Mouse (Mus musculus) intestine, embryonic 16.5 days (tissue): ENCODE measurements around the gene Unc5b. TPM values are rescaled to one million over a fixed set of nuclear protein-coding genes. Genes with fewer than 3 reads are reported as not detected.

ENCODE experiments used
- ATAC-seq: fragments of 200-750 bp; cut with Nextera tagmentation; 2 replicates; pipeline ENCODE4 v1.8.0; 2017; ENCODE audit warnings: moderate TSS enrichment, moderate library complexity
- H3K27ac ChIP-seq: fragments of 300-500 bp; sonication (generic); 2 replicates; pipeline ENCODE4 v1.5.1; 2014; ENCODE audit warnings: mild to moderate bottlenecking, low read length
- H3K27me3 ChIP-seq: fragments of 300-500 bp; sonication (generic); replicated peaks from 2 replicates; pipeline ENCODE4 v1.6.1; 2014; ENCODE audit warnings: low read length, control low read depth, mixed read lengths; ENCODE audit not compliant: control insufficient read depth, insufficient read depth
- H3K36me3 ChIP-seq: fragments of 300-500 bp; sonication (generic); 2 replicates; pipeline ENCODE4 v1.6.1; 2014; ENCODE audit warnings: low read length, control low read depth; ENCODE audit not compliant: control insufficient read depth, insufficient read depth
- H3K4me1 ChIP-seq: fragments of 300-500 bp; sonication (generic); 2 replicates; pipeline ENCODE4 v1.6.1; 2014; ENCODE audit warnings: low read length, control low read depth, mixed read lengths; ENCODE audit not compliant: control insufficient read depth, insufficient read depth
- H3K4me2 ChIP-seq: fragments of 300-500 bp; sonication (generic); 2 replicates; pipeline ENCODE4 v1.6.1; 2014; ENCODE audit warnings: low read depth, low read length, control low read depth
- H3K4me3 ChIP-seq: fragments of 300-500 bp; sonication (generic); 2 replicates; pipeline ENCODE4 v1.5.1; 2014; ENCODE audit warnings: mild to moderate bottlenecking, low read length
- H3K9ac ChIP-seq: fragments of 300-500 bp; sonication (generic); 2 replicates; pipeline ENCODE4 v1.6.1; 2014; ENCODE audit warnings: low read depth, low read length
- H3K9me3 ChIP-seq: fragments of 300-500 bp; sonication (generic); 2 replicates; pipeline ENCODE4 v1.6.1; 2016; ENCODE audit warnings: low read length, control low read depth; ENCODE audit not compliant: control insufficient read depth
- WGBS: fragments of 180-500 bp; shearing (Covaris S2); extraction: QIAGEN DNeasy Blood & Tissue Kit; methylation state at CpG from one replicate; pipeline ENCODE4 v1.1.7; 2014; 5-methylcytosine and 5-hydroxymethylcytosine counted together
- polyA plus RNA-seq: library from polyadenylated mRNA; unstranded; fragments of >200 nt; fragmentation: Nextera tagmentation; extraction: Ambion mirVana; gene quantifications from 2 replicates; pipeline ENCODE4 v1.2.1, GENCODE M21; 2015

Unc5b gene
- polyA plus RNA-seq, 1 experiment from 2014 or later = 4.6 TPM

DNA sequence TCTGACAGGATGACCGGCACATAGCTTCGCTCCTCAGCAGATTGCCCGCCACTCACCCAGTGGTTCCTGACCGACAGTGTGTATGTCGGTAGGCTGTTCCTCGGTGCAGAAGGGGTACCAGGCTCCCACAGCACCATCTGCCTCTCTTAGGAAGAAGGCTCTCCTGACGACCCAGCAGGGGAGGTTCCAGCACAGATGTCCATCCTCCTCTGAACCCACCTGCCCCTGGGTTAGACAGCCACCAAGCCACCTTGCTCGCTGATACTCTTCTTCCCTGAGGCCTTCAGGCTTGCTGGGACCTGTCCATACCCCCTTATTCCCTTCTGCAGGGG, 25.2 kb downstream of the Unc5b start:
- H3K4me1 ChIP-seq = peaks cover 29% of the 10 kb centered on the region
- 84% methylated on average over 8 of the region's 8 CpGs for WGBS
- H3K4me3 ChIP-seq = no peak overlapping the region
- no peaks in the 10 kb centered on the region for H3K27me3 ChIP-seq
- H3K9me3 ChIP-seq = no peaks in the 10 kb centered on the region
- no peak overlapping the region for H3K9ac ChIP-seq
- no peak for ATAC-seq
- 0 out of 2 replicates have a peak overlapping the region, but pooled peaks have one; percentile 20 for H3K27ac ChIP-seq
- no peak overlapping the region for H3K4me2 ChIP-seq
- no peaks in the 10 kb centered on the region for H3K36me3 ChIP-seq

GRCm38 (mm10) chr10:60805436-60806206, 25.8 kb downstream of the Unc5b start:
- 68% methylated on average over 21 of the region's 21 CpGs for WGBS
- H3K27ac ChIP-seq = no peak overlapping the region

GRCm38 (mm10) chr10:60804865-60805264, 26.5 kb downstream of the Unc5b start:
- no peaks in the 10 kb centered on the region for H3K27me3 ChIP-seq
- H3K4me3 ChIP-seq = no peak overlapping the region
- H3K4me1 ChIP-seq = peaks cover 34% of the 10 kb centered on the region
- ATAC-seq = no peak
- WGBS = 50% methylated on average over 4 of the region's 4 CpGs
- 0 out of 2 replicates have a peak overlapping the region, but pooled peaks have one; percentile 13 for H3K9ac ChIP-seq
- H3K4me2 ChIP-seq = no peak overlapping the region
- no peaks in the 10 kb centered on the region for H3K36me3 ChIP-seq
- no peaks in the 10 kb centered on the region for H3K9me3 ChIP-seq
- H3K27ac ChIP-seq = no peak overlapping the region

More at GRCm38 (mm10) chr10:60805436-60806206, 25.8 kb downstream of the Unc5b start:
- Histone ChIP-seq H3K36me3 (no peaks in the 10 kb centered on the region), H3K4me3 (no peak overlapping the region), H3K9me3 (no peaks in the 10 kb centered on the region), H3K4me1 (peaks cover 32% of the 10 kb centered on the region), H3K27me3 (no peaks in the 10 kb centered on the region), H3K9ac (no peak overlapping the region), H3K4me2 (no peak overlapping the region)
- no peak for ATAC-seq

DNA sequence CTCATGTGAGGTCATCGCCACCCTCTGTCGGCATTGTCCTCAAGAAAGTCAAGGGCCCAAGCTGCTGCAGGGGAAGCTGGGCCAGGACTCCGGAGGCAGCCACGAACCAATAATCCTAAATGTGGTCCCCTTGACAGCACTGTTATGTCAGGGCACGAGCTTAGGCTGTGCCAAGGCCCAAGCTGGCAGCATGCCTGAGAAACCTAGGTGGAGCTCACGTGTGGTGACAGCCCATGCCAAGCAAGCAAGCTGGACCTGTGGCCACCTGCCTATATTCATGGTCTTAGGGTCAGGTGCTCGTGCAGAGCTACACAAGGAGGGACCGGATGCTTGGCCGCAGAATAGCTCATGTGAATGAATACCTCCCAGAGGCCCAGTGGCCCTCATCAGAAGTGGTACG, 27.4 kb downstream of the Unc5b start:
- peaks cover 42% of the 10 kb centered on the region for H3K4me1 ChIP-seq

DNA sequence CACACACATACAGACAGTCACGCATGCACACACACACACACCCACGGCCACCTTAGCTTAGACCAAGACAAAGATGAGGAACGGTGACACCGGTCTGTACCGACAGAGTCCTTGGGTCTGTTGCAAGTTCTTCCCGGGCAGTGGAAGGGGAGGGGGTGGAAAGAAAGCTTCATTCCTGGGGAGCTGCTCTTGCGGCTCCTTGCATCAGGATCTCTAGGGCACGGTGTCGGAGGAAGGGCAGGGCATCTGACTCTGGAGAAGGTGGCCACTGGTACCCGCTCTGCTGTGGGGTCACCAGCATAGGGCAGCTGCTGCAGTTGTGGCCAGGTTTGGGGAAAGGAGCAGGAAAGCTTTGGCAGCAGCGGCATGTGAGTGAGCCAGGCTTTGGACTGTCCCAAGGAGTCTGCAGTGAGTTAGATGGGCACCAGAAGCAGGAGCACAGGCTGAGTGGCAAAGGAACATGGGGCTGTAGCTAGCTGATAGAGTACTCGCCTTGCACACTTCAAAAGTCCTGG, 29.4 kb downstream of the Unc5b start:
- Histone ChIP-seq H3K27me3 (no peaks in the 10 kb centered on the region), H3K9me3 (no peaks in the 10 kb centered on the region), H3K36me3 (no peaks in the 10 kb centered on the region), H3K4me2 (no peak overlapping the region), H3K4me3 (no peak overlapping the region), H3K9ac (no peak overlapping the region), H3K4me1 (peaks cover 34% of the 10 kb centered on the region), H3K27ac (no peak overlapping the region)
- ATAC-seq = no peak; the same call in 1 of the 2 replicates
- WGBS = 64% methylated on average over 12 of the region's 12 CpGs

More for the DNA sequence above, 27.4 kb downstream of the Unc5b start:
- H3K27me3 ChIP-seq = no peaks in the 10 kb centered on the region
- H3K27ac ChIP-seq = no peak overlapping the region
- H3K4me3 ChIP-seq = no peak overlapping the region
- ATAC-seq = no peak
- 79% methylated on average over 10 of the region's 10 CpGs for WGBS
- no peaks in the 10 kb centered on the region for H3K9me3 ChIP-seq
- H3K4me2 ChIP-seq = no peak overlapping the region
- H3K9ac ChIP-seq = no peak overlapping the region
- no peaks in the 10 kb centered on the region for H3K36me3 ChIP-seq

GRCm38 (mm10) chr10:60801168-60801897, 30.0 kb downstream of the Unc5b start:
- Histone ChIP-seq H3K4me1 (peaks cover 37% of the 10 kb centered on the region), H3K4me2 (no peak overlapping the region), H3K9me3 (no peaks in the 10 kb centered on the region), H3K36me3 (no peaks in the 10 kb centered on the region), H3K4me3 (no peak overlapping the region), H3K9ac (no peak overlapping the region), H3K27me3 (no peaks in the 10 kb centered on the region), H3K27ac (no peak overlapping the region)
- 36% methylated on average over 11 of the region's 11 CpGs for WGBS
- ATAC-seq = no peak

DNA sequence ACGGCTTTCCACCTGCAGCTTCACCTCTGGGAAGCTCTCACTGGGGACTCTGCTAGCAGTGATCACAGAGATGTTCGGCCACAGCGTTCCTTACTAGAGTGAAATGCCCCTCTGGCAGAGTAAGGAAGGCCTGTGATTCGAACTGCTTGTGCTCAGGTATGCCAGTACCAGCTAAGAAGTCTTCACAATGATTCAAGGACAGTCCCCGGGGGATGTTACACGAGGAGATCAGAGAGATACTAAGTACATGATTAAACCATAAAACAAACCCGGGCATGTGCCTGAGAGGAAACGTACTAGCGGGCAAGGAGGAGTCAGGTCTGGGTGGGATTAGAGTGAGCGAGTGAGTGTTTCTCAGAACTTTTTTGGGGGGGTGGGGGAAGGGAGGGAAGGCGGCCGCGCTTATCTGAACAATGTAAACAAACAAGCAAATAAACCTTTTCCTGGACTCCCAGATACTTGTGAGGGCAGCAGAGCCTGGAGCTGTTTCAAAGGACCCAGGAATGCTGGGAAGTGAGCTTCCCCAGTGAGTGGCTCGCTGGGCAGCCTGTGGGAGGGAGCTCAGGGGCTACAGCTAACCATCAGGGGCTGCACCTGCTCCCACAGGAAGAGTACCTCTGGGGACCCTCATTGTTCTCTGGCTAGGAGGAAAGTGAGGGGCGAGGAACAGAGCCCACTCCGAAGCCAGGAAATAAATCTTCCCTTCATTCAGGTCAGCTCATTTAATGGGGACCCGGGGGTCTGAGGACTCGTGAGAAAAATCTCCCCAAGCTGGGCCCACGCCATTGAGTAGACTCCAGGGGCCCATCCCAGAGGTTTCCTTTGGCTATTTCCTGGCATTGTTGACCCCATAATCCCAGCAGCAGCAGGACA, 30.9 kb downstream of the Unc5b start:
- no peak for ATAC-seq
- no peak overlapping the region for H3K9ac ChIP-seq
- H3K4me2 ChIP-seq = no peak overlapping the region
- H3K27me3 ChIP-seq = no peaks in the 10 kb centered on the region
- no peaks in the 10 kb centered on the region for H3K36me3 ChIP-seq
- no peak overlapping the region for H3K4me3 ChIP-seq
- 24% methylated on average over 19 of the region's 19 CpGs for WGBS
- no peak overlapping the region for H3K27ac ChIP-seq
- H3K9me3 ChIP-seq = no peaks in the 10 kb centered on the region
- peaks cover 38% of the 10 kb centered on the region for H3K4me1 ChIP-seq

DNA sequence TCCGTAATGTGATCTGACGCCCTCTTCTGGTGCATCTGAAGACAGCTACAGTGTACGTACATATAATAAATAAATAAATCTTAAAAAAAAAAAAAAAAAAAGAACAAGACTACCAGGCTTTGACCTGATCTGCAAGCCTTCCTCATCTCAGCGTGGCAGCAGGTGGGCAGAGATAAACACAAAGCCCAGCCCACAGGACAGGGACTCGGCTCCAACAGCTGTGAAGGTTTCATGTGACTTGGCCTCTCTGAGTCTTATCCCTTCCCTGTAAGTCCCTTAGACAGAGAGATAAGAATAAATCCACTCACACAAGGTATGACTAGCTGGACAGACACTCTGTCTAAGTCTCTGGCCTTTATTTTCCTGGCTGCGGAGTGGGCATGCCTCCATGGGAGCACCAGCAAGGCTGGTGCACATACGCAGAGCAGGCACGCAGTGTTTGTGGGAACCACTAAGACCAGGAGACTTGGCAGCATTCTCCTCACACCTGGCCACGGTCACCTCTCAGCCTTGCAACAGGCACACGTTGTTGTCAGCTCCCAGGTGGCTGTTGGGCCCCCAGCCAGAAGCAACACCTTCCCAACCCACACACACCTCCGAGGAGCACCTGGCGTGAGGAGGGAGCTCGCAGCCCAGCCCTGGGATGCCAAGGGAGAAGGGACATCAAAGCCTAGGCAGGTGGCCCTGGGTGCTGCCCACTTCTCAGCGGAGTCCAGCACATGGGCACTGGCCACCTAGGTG, 33.5 kb downstream of the Unc5b start:
- 78% methylated on average over 14 of the region's 14 CpGs for WGBS

More for the DNA sequence above, 33.5 kb downstream of the Unc5b start:
- no peak for ATAC-seq
- Histone ChIP-seq H3K9me3 (no peaks in the 10 kb centered on the region), H3K4me1 (peaks cover 48% of the 10 kb centered on the region), H3K4me3 (no peak overlapping the region), H3K27me3 (no peaks in the 10 kb centered on the region), H3K9ac (no peak overlapping the region; the same call in 1 of the 2 replicates), H3K4me2 (no peak overlapping the region), H3K27ac (no peak overlapping the region), H3K36me3 (no peaks in the 10 kb centered on the region)
